Mouse (Mus musculus) midbrain, embryonic 11.5 days (tissue): ENCODE measurements around the gene Pbld2. TPM values are rescaled to one million over a fixed set of nuclear protein-coding genes. Genes with fewer than 3 reads are reported as not detected.
A peak's percentile ranks its signal among the peaks of the same experiment; 100 is the strongest.

Experiments
- ATAC-seq: fragments of 200-750 bp; cut with Nextera tagmentation; 2 replicates; pipeline ENCODE4 v1.8.0; 2017; ENCODE audit warnings: moderate TSS enrichment, moderate library complexity; ENCODE audit not compliant: low FRiP score
- DNase-seq: peaks from one replicate; pipeline ENCODE4 v3.0.0; 2015; ENCODE audit warnings: low spot score; ENCODE audit errors: missing footprints
- H3K27ac ChIP-seq: fragments of 300-500 bp; sonication (generic); 2 replicates; pipeline ENCODE4 v1.5.1; 2014; ENCODE audit warnings: low read depth, low read length
- H3K27me3 ChIP-seq: fragments of 300-500 bp; sonication (generic); 2 replicates; pipeline ENCODE4 v1.6.1; 2014; ENCODE audit warnings: mild to moderate bottlenecking, low read length, moderate library complexity, mixed read lengths; ENCODE audit not compliant: control insufficient read depth, insufficient read depth
- H3K36me3 ChIP-seq: fragments of 300-500 bp; sonication (generic); 2 replicates; pipeline ENCODE4 v1.6.1; 2014; ENCODE audit warnings: mild to moderate bottlenecking, low read length, moderate library complexity, mixed read lengths; ENCODE audit not compliant: control insufficient read depth, insufficient read depth
- H3K4me1 ChIP-seq: fragments of 300-500 bp; sonication (generic); 2 replicates; pipeline ENCODE4 v1.6.1; 2014; ENCODE audit warnings: low read length; ENCODE audit not compliant: control insufficient read depth, insufficient read depth
- H3K4me2 ChIP-seq: fragments of 300-500 bp; sonication (generic); 2 replicates; pipeline ENCODE4 v1.6.1; 2014; ENCODE audit warnings: mild to moderate bottlenecking, moderate library complexity
- H3K4me3 ChIP-seq: fragments of 300-500 bp; sonication (generic); 2 replicates; pipeline ENCODE4 v1.5.1; 2014; ENCODE audit warnings: low read depth, low read length
- H3K9ac ChIP-seq: fragments of 300-500 bp; sonication (generic); 2 replicates; pipeline ENCODE4 v1.6.1; 2014; ENCODE audit warnings: low read length
- H3K9me3 ChIP-seq: fragments of 300-500 bp; sonication (generic); 2 replicates; pipeline ENCODE4 v1.6.1; 2016; ENCODE audit warnings: low read length; ENCODE audit not compliant: control insufficient read depth
- WGBS: fragments of 180-500 bp; shearing (Covaris S2); extraction: QIAGEN DNeasy Blood & Tissue Kit; methylation state at CpG from one replicate; pipeline ENCODE4 v1.1.7; 2014; 5-methylcytosine and 5-hydroxymethylcytosine counted together
- polyA plus RNA-seq: library from polyadenylated mRNA; unstranded; fragments of >200 nt; fragmentation: Nextera tagmentation; extraction: Ambion mirVana; gene quantifications from 2 replicates; pipeline ENCODE4 v1.2.1, GENCODE M21; 2014

The Pbld2 gene
- polyA plus RNA-seq, 1 experiment from 2014 or later = 1.7 TPM

GRCm38 (mm10) chr10:63092616-63093550, 68.8 kb downstream of the Pbld2 start:
- H3K4me1 ChIP-seq = peaks cover 12% of the 10 kb centered on the region
- H3K9me3 ChIP-seq = no peaks in the 10 kb centered on the region
- no peak overlapping the region for H3K4me3 ChIP-seq
- no peaks in the 10 kb centered on the region for H3K36me3 ChIP-seq
- 82% methylated on average over 10 of the region's 10 CpGs for WGBS
- H3K27me3 ChIP-seq = no peaks in the 10 kb centered on the region
- H3K9ac ChIP-seq = no peak overlapping the region
- ATAC-seq (no peak), DNase-seq (no peak)
- no peak overlapping the region for H3K4me2 ChIP-seq
- no peak overlapping the region for H3K27ac ChIP-seq

GRCm38 (mm10) chr10:63096757-63097156, 72.6 kb downstream of the Pbld2 start:
- Histone ChIP-seq H3K9me3 (no peaks in the 10 kb centered on the region), H3K9ac (no peak overlapping the region), H3K27me3 (peaks cover 7% of the 10 kb centered on the region; the same call in 1 of the 2 replicates), H3K4me3 (no peak overlapping the region), H3K36me3 (no peaks in the 10 kb centered on the region), H3K4me2 (no peak overlapping the region), H3K4me1 (0 out of 2 replicates have a peak, but pooled peaks cover 5% of the 10 kb centered on the region), H3K27ac (no peak overlapping the region)
- 81% methylated on average over 2 of the region's 2 CpGs for WGBS
- no peak for ATAC-seq
- DNase-seq = no peak

GRCm38 (mm10) chr10:63098191-63098590, 74.1 kb downstream of the Pbld2 start:
- 62% methylated on average over 12 of the region's 12 CpGs for WGBS
- H3K27ac ChIP-seq = no peak overlapping the region
- no peak overlapping the region for H3K9ac ChIP-seq
- H3K4me3 ChIP-seq = no peak overlapping the region
- H3K9me3 ChIP-seq = no peaks in the 10 kb centered on the region
- DNase-seq = no peak
- no peak for ATAC-seq
- H3K4me1 ChIP-seq = 0 out of 2 replicates have a peak, but pooled peaks cover 5% of the 10 kb centered on the region
- no peaks in the 10 kb centered on the region for H3K36me3 ChIP-seq
- peaks cover 7% of the 10 kb centered on the region; the same call in 1 of the 2 replicates for H3K27me3 ChIP-seq
- no peak overlapping the region for H3K4me2 ChIP-seq

- peaks cover 7% of the 10 kb centered on the region; the same call in 1 of the 2 replicates for H3K27me3 ChIP-seq
- peak within 1 kb of the TSS; percentile 52 for H3K4me3 ChIP-seq
- no peaks in the 10 kb centered on the region for H3K9me3 ChIP-seq
- no peaks in the 10 kb centered on the region for H3K36me3 ChIP-seq
- H3K27ac ChIP-seq = no peak within 1 kb of the TSS
- WGBS = 3% methylated on average over 16 of the region's 16 CpGs
- 0 out of 2 replicates have a peak, but pooled peaks cover 5% of the 10 kb centered on the region for H3K4me1 ChIP-seq
- peak; percentile 57 for ATAC-seq
- H3K4me2 ChIP-seq = peak within 1 kb of the TSS; percentile 97
- no peak for DNase-seq
- H3K9ac ChIP-seq = peak within 1 kb of the TSS; percentile 76
These were observed 75.4 kb downstream of the Pbld2 start, which contains the start of gene Atoh7 for GRCm38 (mm10) chr10:63099521-63099920. TSS of gene Atoh7 (plus strand) at chr10:63099651.

GRCm38 (mm10) chr10:63099941-63100562, 75.9 kb downstream of the Pbld2 start:
- DNase-seq (peak; percentile 96), ATAC-seq (peak; percentile 92)
- under 1% methylated on average over 62 of the region's 62 CpGs for WGBS
- Histone ChIP-seq H3K4me2 (peak overlapping the region; percentile 97), H3K4me1 (0 out of 2 replicates have a peak, but pooled peaks cover 5% of the 10 kb centered on the region), H3K4me3 (peak overlapping the region; percentile 52), H3K36me3 (no peaks in the 10 kb centered on the region), H3K27me3 (peaks cover 7% of the 10 kb centered on the region; the same call in 1 of the 2 replicates), H3K9me3 (no peaks in the 10 kb centered on the region), H3K9ac (peak overlapping the region; percentile 76), H3K27ac (no peak overlapping the region)

GRCm38 (mm10) chr10:63100657-63101056, 76.5 kb downstream of the Pbld2 start:
- H3K4me3 ChIP-seq = peak overlapping the region; percentile 52
- WGBS = 8% methylated on average over 9 of the region's 9 CpGs
- no peaks in the 10 kb centered on the region for H3K9me3 ChIP-seq
- H3K27me3 ChIP-seq = peaks cover 7% of the 10 kb centered on the region; the same call in 1 of the 2 replicates
- peak overlapping the region; percentile 76 for H3K9ac ChIP-seq
- no peak overlapping the region for H3K27ac ChIP-seq
- 0 out of 2 replicates have a peak, but pooled peaks cover 5% of the 10 kb centered on the region for H3K4me1 ChIP-seq
- peak overlapping the region; percentile 97 for H3K4me2 ChIP-seq
- ATAC-seq (peak; percentile 39; the same call in 1 of the 2 replicates), DNase-seq (no peak)
- H3K36me3 ChIP-seq = no peaks in the 10 kb centered on the region

Other genes starting within 250 kb of the Pbld2 start
- gene Ccar1, start 232.0 kb upstream of the Pbld2 start, polyA plus RNA-seq = 159 and 168 TPM in 2 replicates
- 33.3 and 36.0 TPM in 2 replicates for gene Tet1, start 115.3 kb upstream of the Pbld2 start, polyA plus RNA-seq
- gene Slc25a16, start 103.7 kb upstream of the Pbld2 start, polyA plus RNA-seq = 9.6 and 10.6 TPM in 2 replicates
- 22.0 and 25.2 TPM in 2 replicates for gene Dna2, start 77.3 kb upstream of the Pbld2 start, polyA plus RNA-seq
- 21.0 and 23.2 TPM in 2 replicates for gene Rufy2, start 44.1 kb upstream of the Pbld2 start, polyA plus RNA-seq
- 172 and 174 TPM in 2 replicates for gene Hnrnph3, start 98 bp upstream of the Pbld2 start, polyA plus RNA-seq
- 0.73 and 0.96 TPM in 2 replicates for gene Pbld1, start 35.8 kb downstream of the Pbld2 start, polyA plus RNA-seq
- 1.1 and 2.0 TPM in 2 replicates for gene Atoh7, start 75.3 kb downstream of the Pbld2 start, polyA plus RNA-seq
- 0.12 TPM in 1 of 2 replicates, not detected in the other for gene Mypn, start 179.6 kb downstream of the Pbld2 start, polyA plus RNA-seq
- 53.9 and 54.6 TPM in 2 replicates for gene Herc4, start 219.5 kb downstream of the Pbld2 start, polyA plus RNA-seq